Mouse (Mus musculus) adrenal gland, adult 8-10 months (tissue): ENCODE results near the gene Slc7a6os. TPM values are rescaled to one million over a fixed set of nuclear protein-coding genes. Genes with fewer than 3 reads are reported as not detected.
"Not testable (repeated sequence)": the region's sequence is repeated elsewhere in the genome, so short reads cannot be mapped to it uniquely, and the experiment has no call there.

Experiments
- DNase-seq: peaks from one replicate; pipeline ENCODE4 v3.0.0; 2022
- total RNA-seq, 4 experiments: library from RNA; stranded (reverse); gene quantifications; 2 replicates each; pipeline ENCODE4 v1.2.4; 2022

Slc7a6os gene
- 10 to 100 TPM; 21.4 to 32.1 (median 28.3) TPM for total RNA-seq

DNA sequence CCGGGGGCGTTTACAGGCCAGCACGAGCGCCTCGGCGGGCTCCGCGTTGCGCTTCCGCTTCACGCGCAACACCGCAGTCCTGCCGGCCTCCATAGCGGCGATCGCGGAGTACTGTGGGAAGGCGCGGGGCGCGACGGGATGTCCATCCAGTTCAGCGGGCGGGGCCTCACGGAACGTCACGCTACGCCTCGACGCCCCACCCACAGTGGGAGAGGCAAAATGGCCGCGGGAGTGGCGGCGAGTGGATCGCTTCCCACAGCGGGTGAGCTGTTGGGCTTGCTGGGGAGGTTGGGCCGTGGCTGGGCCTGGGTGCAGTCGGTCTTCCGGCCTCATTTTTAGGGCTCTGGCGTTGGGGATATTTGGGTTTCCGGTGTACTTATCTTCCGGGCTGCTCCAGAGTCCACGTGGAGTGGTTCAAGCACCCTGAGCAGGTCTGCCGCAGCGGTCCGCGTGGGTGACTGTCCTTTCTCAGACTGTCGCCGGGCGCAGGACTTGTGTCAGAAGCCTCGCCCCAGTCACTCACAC, at the start of gene Slc7a6os, which contains the start of gene Prmt7:
Gene Slc7a6os (minus strand): TSS at position 115 of the 525 bp plus-strand sequence.
Gene Prmt7 (plus strand): TSS at position 116 of the 525 bp plus-strand sequence.
- peak; percentile 93 for DNase-seq

DNA sequence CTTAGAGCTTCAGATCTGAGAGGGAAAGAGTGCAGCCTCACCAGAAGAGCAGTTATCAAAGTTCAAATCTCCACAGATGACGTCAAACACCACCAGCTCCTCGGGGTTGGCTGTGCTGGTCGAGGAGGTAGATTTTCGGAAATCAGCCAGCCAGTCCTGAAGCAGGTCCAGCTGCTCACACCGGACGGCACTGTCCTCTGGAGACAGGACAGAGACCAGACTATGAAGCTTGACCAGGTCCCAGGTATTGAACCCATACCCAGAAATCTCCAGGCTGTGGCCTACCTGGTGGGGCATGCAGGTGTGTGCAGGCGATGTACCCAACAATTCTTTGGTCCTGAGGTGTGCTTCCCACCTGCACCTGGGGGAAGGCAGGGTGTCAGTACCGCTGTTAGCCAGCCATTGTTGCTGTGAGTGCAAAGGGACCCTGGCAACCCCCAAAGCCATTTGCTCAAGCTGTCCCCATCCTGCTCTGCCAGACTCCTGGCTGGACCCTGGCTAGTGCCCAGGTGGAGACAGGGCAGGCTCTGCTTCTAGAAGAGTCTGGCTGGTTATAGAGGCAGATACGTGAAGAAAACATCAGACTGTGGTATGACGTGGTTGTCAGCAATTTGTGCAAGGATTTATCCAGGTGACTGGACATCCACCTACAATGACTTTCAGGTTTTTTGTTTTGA, 49.0 kb upstream of the Slc7a6os start:
- DNase-seq = no peak

GRCm38 (mm10) chr8:106258169-106258568, 47.4 kb upstream of the Slc7a6os start:
- DNase-seq = no peak

DNA sequence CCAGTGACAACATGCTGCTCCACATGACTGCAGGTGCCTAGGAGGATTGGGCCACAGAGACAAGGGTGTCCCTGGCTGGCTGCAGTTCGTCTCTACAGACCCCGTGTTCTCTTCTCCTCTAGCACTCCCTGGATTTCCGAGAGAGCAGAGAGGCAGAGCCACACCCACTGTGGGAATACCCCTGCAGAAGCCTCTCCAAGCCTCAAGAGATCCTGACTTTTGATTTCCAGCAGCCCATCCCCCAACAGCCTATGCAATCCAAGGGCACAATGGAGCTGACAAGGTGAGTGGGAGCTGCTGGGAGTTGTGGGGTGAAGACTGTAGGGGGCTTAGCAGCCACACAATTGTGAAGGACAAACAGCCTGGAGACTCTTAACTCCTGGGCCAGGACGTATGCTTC, 39.5 kb upstream of the Slc7a6os start:
- no peak for DNase-seq

GRCm38 (mm10) chr8:106237106-106237505, 26.4 kb upstream of the Slc7a6os start:
- DNase-seq = no peak

DNA sequence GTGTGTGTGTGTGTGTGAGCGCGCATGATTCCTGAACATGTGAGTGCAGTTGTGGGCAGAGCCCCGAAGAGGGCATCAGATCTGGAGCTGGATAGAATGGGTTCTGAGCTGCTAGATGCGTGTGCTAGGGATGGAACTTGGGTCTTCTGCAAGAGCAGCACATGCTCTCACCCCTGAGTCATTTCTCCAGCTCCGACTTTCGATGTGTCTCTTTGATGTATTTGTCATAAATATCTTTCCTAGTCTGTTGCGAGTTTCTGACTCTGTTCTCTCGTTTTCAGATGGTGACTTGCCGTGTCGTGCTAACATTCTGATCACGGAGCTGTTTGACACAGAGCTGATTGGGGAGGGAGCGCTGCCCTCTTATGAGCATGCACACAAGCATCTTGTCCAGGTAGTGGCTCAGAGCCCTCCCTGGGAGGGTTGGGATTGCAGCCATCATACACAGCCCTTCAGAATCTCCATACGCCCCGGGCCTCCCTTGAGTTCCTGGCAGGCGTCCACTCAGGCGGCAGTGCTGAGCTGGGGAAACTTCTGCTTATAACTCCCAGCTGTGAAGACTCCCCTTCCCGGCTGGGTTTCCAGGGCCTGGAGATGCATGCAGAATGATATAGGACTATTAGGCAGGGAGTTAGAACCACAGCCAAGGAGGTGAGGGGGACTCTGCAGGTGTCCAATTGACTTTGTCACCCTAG, 24.0 kb upstream of the Slc7a6os start:
- DNase-seq = no peak

DNA sequence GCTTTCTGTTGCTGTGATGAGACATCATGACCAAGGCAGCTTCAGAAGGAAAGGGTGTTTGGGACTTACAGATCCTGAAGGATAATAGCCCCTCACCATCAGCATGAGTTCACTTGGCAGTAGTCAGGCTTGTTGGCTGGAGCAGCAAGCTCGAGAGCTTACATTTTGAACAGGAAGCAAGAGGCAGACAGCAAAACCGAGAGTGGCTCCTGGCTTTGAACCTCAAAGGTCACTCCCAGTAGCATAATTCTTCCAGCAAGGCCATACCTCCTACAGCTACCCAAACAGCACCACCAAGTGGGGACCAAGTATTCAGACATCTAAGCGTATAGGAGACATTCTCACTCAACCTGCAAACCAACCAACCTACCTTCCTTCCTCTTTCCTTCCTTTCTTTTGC, 22.0 kb upstream of the Slc7a6os start:
- DNase-seq = no peak

GRCm38 (mm10) chr8:106231536-106231935, 20.8 kb upstream of the Slc7a6os start:
- DNase-seq = no peak

GRCm38 (mm10) chr8:106226589-106226988, 15.9 kb upstream of the Slc7a6os start:
- no peak for DNase-seq

GRCm38 (mm10) chr8:106219620-106220019, 8.9 kb upstream of the Slc7a6os start:
- no peak for DNase-seq

DNA sequence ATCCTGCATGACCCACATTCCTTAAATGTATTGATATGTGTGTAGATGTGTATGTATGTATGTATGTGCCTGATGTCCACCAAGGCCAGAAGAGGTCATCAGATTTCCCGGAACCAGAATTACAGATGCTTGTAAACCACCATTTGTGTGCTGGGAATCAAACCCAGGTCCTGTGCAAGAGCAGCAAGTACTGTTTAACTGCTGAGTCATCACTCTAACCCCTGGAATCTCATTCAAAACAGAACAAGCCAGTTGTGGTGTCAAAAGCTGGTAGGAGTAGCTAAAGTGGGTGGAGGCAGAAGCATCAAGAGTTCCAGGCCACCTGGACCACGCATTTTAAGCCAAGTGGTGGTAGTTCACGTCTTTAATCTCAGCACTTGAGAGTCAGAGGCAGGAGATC, 3.2 kb upstream of the Slc7a6os start:
- no peak for DNase-seq

DNA sequence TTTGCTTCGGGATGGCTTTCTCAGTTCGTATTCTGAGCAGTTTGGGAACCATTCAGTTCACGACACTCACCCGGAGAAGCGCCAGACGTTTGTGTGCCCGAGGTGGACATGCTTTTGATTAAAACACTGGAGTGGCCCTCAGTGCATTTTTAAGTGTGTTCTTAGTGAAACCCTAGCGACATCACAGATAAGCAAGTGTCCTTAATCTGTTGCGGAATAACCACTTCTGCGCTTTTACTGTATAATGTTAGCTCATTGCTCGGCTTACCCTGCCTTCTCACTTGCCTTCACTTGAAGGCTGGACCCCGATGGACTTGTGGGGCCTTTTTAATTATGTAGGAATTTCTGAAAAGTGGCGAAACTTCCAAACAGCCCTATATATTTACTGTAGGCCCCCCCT, 686 bp upstream of the Slc7a6os start:
- DNase-seq = no peak

- DNase-seq = no peak
These were observed 552 bp downstream of the Slc7a6os start for GRCm38 (mm10) chr8:106210035-106210731.

DNA sequence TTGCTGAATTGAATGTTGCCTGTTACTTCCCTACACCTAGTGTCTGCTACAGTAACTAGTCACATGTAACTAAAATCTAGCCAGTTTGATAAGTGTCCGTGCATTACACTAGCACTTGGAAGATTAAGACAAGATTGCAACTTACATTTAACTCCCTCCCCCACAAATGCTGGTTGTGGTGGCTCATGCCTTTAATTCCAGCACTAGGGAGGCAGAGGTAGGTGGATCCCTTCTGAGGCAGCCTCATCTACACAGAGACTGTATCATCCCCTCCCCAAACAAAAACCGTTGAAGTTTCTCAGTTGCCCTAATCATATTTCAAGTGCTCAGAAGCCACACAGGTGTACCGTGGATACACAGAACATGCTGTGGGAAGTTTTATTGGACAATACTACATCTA, 11.1 kb downstream of the Slc7a6os start:
- DNase-seq = not testable (repeated sequence)

- peak; percentile 55 for DNase-seq
These were observed 12.0 kb downstream of the Slc7a6os start for GRCm38 (mm10) chr8:106198741-106199140.

GRCm38 (mm10) chr8:106194062-106194461, 16.7 kb downstream of the Slc7a6os start:
- DNase-seq = no peak

DNA sequence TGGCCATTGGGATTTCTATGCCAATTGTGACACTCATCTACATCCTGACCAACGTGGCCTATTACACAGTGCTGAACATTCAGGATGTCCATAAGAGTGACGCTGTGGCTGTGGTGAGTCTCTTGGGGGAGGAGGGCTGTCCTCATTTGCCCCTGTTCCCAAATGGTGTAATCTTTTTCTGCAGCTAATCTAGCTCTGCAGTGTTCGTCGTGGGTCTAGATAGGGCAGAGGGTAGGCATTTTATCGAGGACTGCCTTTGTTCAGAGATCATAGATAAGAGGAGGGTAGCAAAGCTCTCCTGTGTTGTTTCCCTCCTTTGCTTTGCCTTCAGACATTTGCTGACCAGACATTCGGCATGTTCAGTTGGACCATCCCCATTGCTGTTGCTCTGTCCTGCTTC, 17.6 kb downstream of the Slc7a6os start:
- DNase-seq = no peak

GRCm38 (mm10) chr8:106191639-106192038, 19.1 kb downstream of the Slc7a6os start:
- DNase-seq = no peak

- DNase-seq = no peak
These were observed 21.6 kb downstream of the Slc7a6os start for GRCm38 (mm10) chr8:106189162-106189561.

DNA sequence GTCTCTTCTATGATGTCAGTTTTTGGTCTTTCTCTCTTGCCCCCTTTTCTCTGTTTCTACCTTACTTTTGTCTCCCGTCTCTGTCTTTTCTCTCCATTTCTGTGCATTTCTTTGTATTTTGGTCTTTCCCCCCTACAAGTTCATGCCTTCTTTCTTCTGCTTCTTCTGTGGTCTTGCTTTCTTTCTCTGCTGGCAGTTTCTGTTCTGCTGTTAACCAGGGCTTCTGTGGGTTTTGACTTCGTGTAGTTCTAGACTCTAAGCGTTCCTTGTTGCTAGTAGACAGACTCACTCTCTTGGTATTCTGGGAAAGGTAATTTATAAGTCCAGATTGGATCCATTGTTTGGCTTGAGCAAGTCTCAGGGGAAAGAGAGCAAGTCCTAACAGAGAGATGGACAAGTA, 24.3 kb downstream of the Slc7a6os start:
- DNase-seq = no peak

DNA sequence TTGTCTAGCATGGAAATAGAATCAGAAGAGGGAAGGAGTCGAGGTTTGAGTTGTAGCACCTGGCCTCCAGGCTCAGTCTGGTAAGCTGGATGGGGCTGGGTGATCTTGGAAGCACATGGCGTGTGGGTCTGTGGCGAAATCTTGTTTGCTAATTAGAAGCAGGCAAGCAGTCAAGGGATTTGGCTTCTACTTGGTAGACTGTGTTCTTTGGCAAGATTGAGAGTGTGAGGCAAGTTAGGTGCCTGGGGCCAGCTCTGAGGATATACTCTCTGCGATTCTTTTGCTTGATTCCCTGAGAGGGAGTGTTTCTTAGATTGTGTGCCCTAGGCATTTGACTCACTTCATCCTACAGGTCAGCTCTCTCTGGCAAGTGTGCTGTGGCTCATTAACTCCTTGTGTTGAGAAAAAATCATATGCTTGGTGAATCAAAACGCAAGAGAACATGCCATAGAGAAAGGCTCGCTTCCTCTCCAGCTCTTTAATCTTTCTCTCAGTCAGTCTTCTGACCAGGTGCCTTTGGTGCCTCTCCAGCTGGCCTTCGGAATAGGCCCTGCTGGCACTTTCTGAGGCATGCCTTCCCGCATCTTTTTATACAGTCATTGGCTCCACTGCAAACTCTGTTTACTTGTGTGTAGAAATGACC, 25.0 kb downstream of the Slc7a6os start:
- peak; percentile 24 for DNase-seq

DNA sequence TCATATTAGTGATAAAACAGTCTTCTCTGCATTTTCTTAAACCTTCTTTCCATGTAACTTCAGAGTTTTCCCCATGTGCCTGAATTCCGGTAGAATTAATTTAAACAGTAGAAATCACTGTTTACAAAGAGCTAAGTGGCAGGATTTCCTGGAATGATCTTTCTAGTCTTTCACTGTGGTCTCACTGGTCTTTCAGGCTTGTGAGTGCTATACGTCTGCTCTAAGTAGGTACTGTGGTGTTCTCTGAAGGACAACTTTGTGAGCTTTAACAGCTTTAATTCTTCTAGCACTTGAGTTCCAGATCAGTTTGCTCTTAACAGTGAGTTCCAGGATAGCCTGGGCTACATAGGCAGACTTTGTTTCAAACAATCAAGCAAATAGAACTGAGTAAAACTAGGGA, 32.3 kb downstream of the Slc7a6os start:
- no peak for DNase-seq

GRCm38 (mm10) chr8:106177594-106177993, 33.1 kb downstream of the Slc7a6os start:
- DNase-seq = no peak
